Mouse (Mus musculus) spleen, adult 2 months (tissue): ENCODE data around the gene Kcmf1.

Experiments
- CTCF ChIP-seq: fragments of 200-500 bp; IDR thresholded peaks from 2 replicates; pipeline ENCODE4 v1.5.1; 2011; ENCODE audit warnings: mild to moderate bottlenecking, inconsistent platforms; ENCODE audit not compliant: insufficient read depth, insufficient read length, insufficient replicate concordance; ENCODE audit errors: extremely low read depth
- POLR2A ChIP-seq: fragments of 200-500 bp; IDR thresholded peaks from 2 replicates; pipeline ENCODE4 v1.6.1; 2011; ENCODE audit warnings: low read depth, low read length, inconsistent platforms

DNA sequence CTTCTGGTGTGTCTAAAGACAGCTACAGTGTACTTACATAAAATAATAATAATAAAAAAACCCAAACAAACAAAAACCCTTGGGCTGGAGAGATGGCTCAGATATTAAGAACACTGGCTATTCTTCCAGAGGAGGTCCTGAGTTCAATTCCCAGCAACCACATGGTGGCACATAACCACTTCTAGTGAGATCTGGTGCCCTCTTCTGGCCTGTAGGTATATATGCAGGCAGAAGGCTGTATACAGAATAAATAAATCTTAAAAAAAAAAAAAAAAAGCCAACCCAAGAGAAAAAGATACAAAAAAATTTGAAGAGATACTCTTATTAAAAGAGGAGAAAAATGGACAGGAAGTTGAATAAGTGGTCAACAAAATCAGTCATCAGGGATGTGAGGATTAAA, 102.0 kb downstream of the Kcmf1 start:
- no peak for TF ChIP-seq CTCF
- TF ChIP-seq POLR2A = no peak
